Mouse (Mus musculus) midbrain, postnatal 0 days (tissue): ENCODE measurements around the gene Dgcr8. TPM values are rescaled to one million over a fixed set of nuclear protein-coding genes. Genes with fewer than 3 reads are reported as not detected.

Source experiments
- ATAC-seq: fragments of 200-750 bp; cut with Nextera tagmentation; 2 replicates; pipeline ENCODE4 v1.8.0; 2017; ENCODE audit warnings: moderate number of reproducible peaks, mild to moderate bottlenecking, moderate TSS enrichment, moderate library complexity; ENCODE audit not compliant: low FRiP score
- DNase-seq: peaks from one replicate; pipeline ENCODE4 v3.0.0-alpha.2; 2015; ENCODE audit warnings: low spot score
- H3K27ac ChIP-seq: fragments of 300-500 bp; sonication (generic); 2 replicates; pipeline ENCODE4 v1.5.1; 2014; ENCODE audit warnings: low read depth, mild to moderate bottlenecking, low read length, mixed read lengths
- H3K27me3 ChIP-seq: fragments of 300-500 bp; sonication (generic); 2 replicates; pipeline ENCODE4 v1.6.1; 2014; ENCODE audit warnings: low read length, control low read depth, mixed read lengths; ENCODE audit not compliant: insufficient read depth
- H3K36me3 ChIP-seq: fragments of 300-500 bp; sonication (generic); 2 replicates; pipeline ENCODE4 v1.6.1; 2014; ENCODE audit warnings: low read length, control low read depth, mixed read lengths; ENCODE audit not compliant: insufficient read depth
- H3K4me1 ChIP-seq: fragments of 300-500 bp; sonication (generic); 2 replicates; pipeline ENCODE4 v1.6.1; 2014; ENCODE audit warnings: mild to moderate bottlenecking, control low read depth, antibody characterized with exemption, low read length, mixed read lengths; ENCODE audit not compliant: insufficient read depth
- H3K4me2 ChIP-seq: fragments of 300-500 bp; sonication (generic); 2 replicates; pipeline ENCODE4 v1.6.1; 2014; ENCODE audit warnings: low read depth, mild to moderate bottlenecking, low read length, mixed read lengths; ENCODE audit not compliant: poor library complexity, severe bottlenecking
- H3K4me3 ChIP-seq: fragments of 300-500 bp; sonication (generic); 2 replicates; pipeline ENCODE4 v1.5.1; 2014; ENCODE audit warnings: low read depth, mild to moderate bottlenecking, low read length, moderate library complexity
- H3K9ac ChIP-seq: fragments of 300-500 bp; sonication (generic); replicated peaks from 2 replicates; pipeline ENCODE4 v1.6.1; 2014; ENCODE audit warnings: mild to moderate bottlenecking, low read length, moderate library complexity, mixed read lengths; ENCODE audit not compliant: poor library complexity, severe bottlenecking
- H3K9me3 ChIP-seq: fragments of 300-500 bp; sonication (generic); 2 replicates; pipeline ENCODE4 v1.6.1; 2016; ENCODE audit warnings: low read length, control low read depth
- CTCF ChIP-seq: IDR thresholded peaks from 2 replicates; pipeline ENCODE4 v1.5.1; 2016; ENCODE audit warnings: antibody characterized with exemption, mild to moderate bottlenecking
- WGBS: fragments of 180-500 bp; shearing (Covaris S2); extraction: QIAGEN DNeasy Blood & Tissue Kit; methylation state at CpG from one replicate; pipeline ENCODE4 v1.1.7; 2014; 5-methylcytosine and 5-hydroxymethylcytosine counted together
- polyA plus RNA-seq: library from polyadenylated mRNA; unstranded; fragments of >200 nt; fragmentation: Nextera tagmentation; extraction: Ambion mirVana; gene quantifications from 2 replicates; pipeline ENCODE4 v1.2.1, GENCODE M21; 2015
- total RNA-seq: library from RNA; depleted of rRNA; stranded (reverse); fragments of >200 nt; gene quantifications from 2 replicates; pipeline ENCODE4 v1.2.3, GENCODE M21; 2014

The Dgcr8 gene
- total and polyA plus RNA-seq, 2 experiments from 2014 or later, result 23.7 to 46.7 TPM

DNA sequence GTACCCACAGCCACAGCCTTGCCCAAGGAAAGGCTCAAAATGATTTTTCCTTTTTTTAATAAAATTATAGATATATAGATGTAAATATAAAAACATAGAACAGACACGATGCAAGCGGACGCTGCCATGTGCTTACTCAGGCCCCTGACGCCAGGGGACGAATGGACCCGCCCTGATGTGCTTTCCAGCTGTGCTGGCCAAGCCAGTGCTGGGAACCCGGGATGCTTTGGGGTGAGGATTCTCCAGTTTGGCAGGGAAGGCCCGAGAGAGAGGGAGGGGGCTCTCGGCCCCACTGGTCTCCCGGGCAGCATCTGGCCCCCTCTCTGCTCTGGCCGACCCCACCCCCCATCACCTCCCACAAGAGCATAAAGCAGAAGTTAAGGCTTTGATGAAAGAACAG, 66.9 kb downstream of the Dgcr8 start:
- H3K27me3 ChIP-seq, result no peaks in the 10 kb centered on the region
- peaks cover 8% of the 10 kb centered on the region for H3K4me1 ChIP-seq
- H3K9ac ChIP-seq, result no peak overlapping the region
- no peak for TF ChIP-seq CTCF
- no peaks in the 10 kb centered on the region for H3K9me3 ChIP-seq
- 81% methylated on average over 11 of the region's 11 CpGs for WGBS
- peaks cover 46% of the 10 kb centered on the region for H3K36me3 ChIP-seq
- no peak overlapping the region for H3K27ac ChIP-seq
- no peak overlapping the region for H3K4me2 ChIP-seq
- H3K4me3 ChIP-seq, result no peak overlapping the region
- ATAC-seq (no peak), DNase-seq (no peak)

DNA sequence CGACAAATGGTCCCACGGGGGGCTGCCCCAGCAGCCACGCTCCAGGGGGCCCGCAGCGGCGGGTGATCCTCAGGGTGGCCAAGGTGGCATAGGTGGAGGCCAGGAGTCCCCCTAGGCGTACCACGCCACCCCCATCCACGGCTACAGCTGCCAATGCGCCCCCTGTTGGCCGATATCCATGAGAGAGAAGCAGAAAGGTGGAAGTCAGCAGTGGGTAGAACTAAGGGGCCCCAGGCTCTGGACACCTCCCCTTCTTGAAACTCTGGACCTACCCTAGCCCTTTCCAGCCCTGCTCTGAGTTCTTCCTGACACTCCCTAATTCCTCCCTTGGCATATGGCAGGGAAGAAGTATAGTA, 67.5 kb downstream of the Dgcr8 start:
- 78% methylated on average over 11 of the region's 11 CpGs for WGBS
- Histone ChIP-seq H3K9ac (no peak overlapping the region), H3K4me3 (no peak overlapping the region), H3K9me3 (no peaks in the 10 kb centered on the region), H3K27ac (no peak overlapping the region), H3K36me3 (peaks cover 40% of the 10 kb centered on the region), H3K27me3 (no peaks in the 10 kb centered on the region), H3K4me1 (peaks cover 8% of the 10 kb centered on the region), H3K4me2 (no peak overlapping the region)
- DNase-seq (no peak), ATAC-seq (no peak)
- peak; percentile 47 for TF ChIP-seq CTCF

DNA sequence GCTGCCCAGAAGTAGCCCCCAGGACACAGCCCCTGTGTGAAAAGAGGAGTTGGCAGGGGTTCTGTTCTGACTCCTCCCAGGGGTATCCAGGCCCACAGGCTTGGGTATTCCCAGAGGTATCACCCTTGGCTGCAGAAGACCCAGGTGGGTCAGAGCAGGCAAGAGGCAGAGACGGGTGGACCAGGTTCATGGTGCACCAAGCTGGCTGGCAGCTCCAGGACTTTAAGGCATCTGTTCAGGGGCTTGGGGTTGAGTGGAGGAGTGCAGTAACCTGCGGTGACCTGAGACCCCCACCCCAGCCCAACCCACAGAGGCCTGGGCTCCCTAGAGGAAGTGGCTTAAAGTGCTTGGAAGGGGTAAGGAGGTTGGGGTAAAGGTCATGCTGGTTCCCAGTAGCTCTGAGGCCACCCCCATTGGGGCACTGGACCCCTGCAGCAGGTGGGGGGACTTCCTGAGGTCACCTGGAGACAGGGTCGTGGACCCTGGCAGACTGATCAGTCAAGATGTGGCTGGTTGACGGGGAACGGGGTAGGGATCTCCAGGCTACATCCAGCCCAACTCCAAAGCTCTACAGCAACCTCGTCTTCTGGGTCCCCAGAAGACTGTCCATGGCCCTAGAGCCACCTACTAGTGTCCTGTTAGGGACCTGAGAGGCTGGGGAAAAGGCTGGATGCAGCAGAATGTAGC, 68.0 kb downstream of the Dgcr8 start:
- Histone ChIP-seq H3K9ac (no peak overlapping the region), H3K27me3 (no peaks in the 10 kb centered on the region), H3K4me3 (no peak overlapping the region), H3K27ac (no peak overlapping the region), H3K4me2 (no peak overlapping the region), H3K36me3 (peaks cover 35% of the 10 kb centered on the region), H3K9me3 (no peaks in the 10 kb centered on the region), H3K4me1 (peaks cover 8% of the 10 kb centered on the region)
- ATAC-seq, result 0 out of 2 replicates have a peak, but pooled peaks have one; percentile 6
- WGBS, result 89% methylated on average over 6 of the region's 6 CpGs
- no peak for TF ChIP-seq CTCF
- DNase-seq, result no peak

DNA sequence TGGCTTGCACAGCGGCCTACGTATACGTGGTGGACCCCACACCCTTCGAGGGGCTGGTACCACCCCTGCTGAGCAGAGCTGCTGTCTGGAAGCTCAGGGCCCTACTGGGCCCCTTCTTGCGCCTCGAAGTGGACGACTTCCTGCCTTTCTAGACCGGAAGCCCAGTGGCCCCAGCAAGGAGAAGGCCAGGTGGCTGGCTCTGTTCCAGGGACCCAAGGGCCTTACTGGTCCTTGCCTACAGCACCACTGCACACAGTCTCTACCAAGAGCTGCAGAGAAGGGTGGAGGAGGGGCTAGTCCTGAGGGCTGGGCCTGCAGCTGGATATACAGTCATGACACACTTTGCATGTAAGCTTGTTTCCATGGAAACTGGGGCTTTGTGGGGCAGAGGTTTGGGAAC, 69.0 kb downstream of the Dgcr8 start:
- peaks cover 25% of the 10 kb centered on the region for H3K36me3 ChIP-seq
- peak; percentile 53 for DNase-seq
- peak overlapping the region; percentile 43; the same call in 1 of the 2 replicates for H3K27ac ChIP-seq

DNA sequence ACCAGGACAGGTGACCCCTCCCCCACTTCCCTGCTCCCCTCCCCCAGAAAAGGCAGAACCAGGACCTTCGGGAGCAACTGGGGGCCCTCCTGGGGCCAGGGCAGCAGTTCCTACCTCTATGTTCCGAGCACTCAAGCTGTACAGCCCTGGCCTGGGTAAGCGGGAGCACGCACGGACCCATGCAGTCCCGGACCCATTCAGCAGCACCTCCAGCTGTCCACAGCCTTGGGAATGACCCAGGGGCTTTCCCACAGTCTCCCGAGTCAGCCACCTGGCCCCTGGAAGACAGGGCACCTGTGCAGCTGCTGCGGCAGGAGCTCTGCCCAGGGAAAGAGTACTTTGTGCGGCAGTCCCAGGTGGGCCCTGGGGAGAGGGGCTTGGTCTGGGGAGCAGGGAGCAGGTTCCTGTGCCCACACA, 70.5 kb downstream of the Dgcr8 start:
- no peak overlapping the region; the same call in 1 of the 2 replicates for H3K9ac ChIP-seq
- 74% methylated on average over 9 of the region's 9 CpGs for WGBS
- no peaks in the 10 kb centered on the region for H3K9me3 ChIP-seq
- no peaks in the 10 kb centered on the region for H3K27me3 ChIP-seq
- H3K4me2 ChIP-seq, result no peak overlapping the region
- H3K4me3 ChIP-seq, result no peak overlapping the region
- no peak overlapping the region for H3K27ac ChIP-seq
- no peak for TF ChIP-seq CTCF
- ATAC-seq, result no peak
- H3K36me3 ChIP-seq, result peaks cover 11% of the 10 kb centered on the region
- H3K4me1 ChIP-seq, result peaks cover 21% of the 10 kb centered on the region
- DNase-seq, result no peak

More for the DNA sequence above, 69.0 kb downstream of the Dgcr8 start:
- WGBS, result 53% methylated on average over 8 of the region's 8 CpGs
- Histone ChIP-seq H3K27me3 (no peaks in the 10 kb centered on the region), H3K4me1 (peaks cover 8% of the 10 kb centered on the region), H3K4me2 (no peak overlapping the region), H3K9me3 (no peaks in the 10 kb centered on the region), H3K9ac (no peak overlapping the region; the same call in 1 of the 2 replicates), H3K4me3 (no peak overlapping the region)
- no peak for TF ChIP-seq CTCF
- 0 out of 2 replicates have a peak, but pooled peaks have one; percentile 42 for ATAC-seq

DNA sequence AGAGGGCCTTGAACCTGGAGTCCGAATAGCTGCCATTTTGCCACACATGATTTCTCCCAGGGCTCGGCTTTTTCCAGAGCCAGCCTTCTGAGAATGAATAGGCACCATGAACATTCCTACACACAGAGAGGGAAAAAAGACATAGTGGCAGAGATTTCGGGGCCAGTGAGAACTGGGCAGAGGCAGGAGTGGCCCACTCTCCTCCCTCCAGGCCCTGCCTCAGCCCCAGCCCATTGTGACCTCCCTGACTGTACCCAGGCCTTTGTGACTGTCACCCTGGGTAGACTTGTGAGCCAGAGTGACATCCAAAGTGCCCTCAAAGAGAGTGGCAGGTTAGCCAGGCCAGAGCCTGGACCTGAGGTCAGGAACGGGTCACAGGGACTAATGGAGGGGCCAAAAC, 71.5 kb downstream of the Dgcr8 start, which contains the start of gene Ccdc188:
Gene Ccdc188 (plus strand): TSS at position 301 of the 400 bp plus-strand sequence.
- ATAC-seq, result no peak
- no peak within 1 kb of the TSS for H3K4me2 ChIP-seq
- peaks cover 1% of the 10 kb centered on the region for H3K36me3 ChIP-seq
- H3K27me3 ChIP-seq, result no peaks in the 10 kb centered on the region
- H3K9ac ChIP-seq, result no peak within 1 kb of the TSS; the same call in 1 of the 2 replicates
- WGBS, result 84% methylated on average over 4 of the region's 4 CpGs
- no peak within 1 kb of the TSS for H3K4me3 ChIP-seq
- no peak for DNase-seq
- peaks cover 28% of the 10 kb centered on the region for H3K4me1 ChIP-seq
- no peaks in the 10 kb centered on the region for H3K9me3 ChIP-seq
- H3K27ac ChIP-seq, result no peak within 1 kb of the TSS
- TF ChIP-seq CTCF, result no peak
